Comparison of ENCODE assay signal across 11 mouse cellular contexts in genomic region chr10:39540012-39540647, GRCm38 (mm10).
DNase-seq lines count a peak whose midpoint lies in the region; ATAC-seq and TF ChIP-seq lines count a peak whose summit lies in the region.
"Had no signal": no experiment of that assay in that cellular context is flagged by ENCODE, and none has a peak within 500 bp of the region (broad histone marks: within the 10 kb centered on the region; RNA-seq: fewer than 3 reads in every experiment).

No protein-coding gene starts in this region.

- H3K9me3 ChIP-seq in intestine, embryonic 15.5 days, result no peaks in the 10 kb centered on the region
- H3K9me3 ChIP-seq in intestine, postnatal 0 days (ENCODE audit: control insufficient read depth), result no peaks in the 10 kb centered on the region
- no peaks in the 10 kb centered on the region for H3K9me3 ChIP-seq in embryonic facial prominence, embryonic 13.5 days
- H3K9me3 ChIP-seq in hindbrain, embryonic 14.5 days (ENCODE audit: control insufficient read depth, low read length), result no peaks in the 10 kb centered on the region
- no peaks in the 10 kb centered on the region for H3K9me3 ChIP-seq in midbrain, postnatal 0 days (ENCODE audit: low read length)

- no peak for ATAC-seq in intestine, embryonic 15.5 days
- ATAC-seq in intestine, postnatal 0 days, result no peak
- ATAC-seq in embryonic facial prominence, embryonic 13.5 days (ENCODE audit: insufficient number of reproducible peaks, insufficient read depth, low FRiP score, low TSS enrichment, low read depth), result no peak
- no peak for ATAC-seq in hindbrain, embryonic 14.5 days (ENCODE audit: low FRiP score)
- ATAC-seq in midbrain, postnatal 0 days (ENCODE audit: low FRiP score), result no peak

- no peak for DNase-seq in hindbrain, embryonic 14.5 days (ENCODE audit: low spot score)
- no peak for DNase-seq in midbrain, postnatal 0 days (ENCODE audit: low spot score)
- DNase-seq in urinary bladder, postnatal 36 days (ENCODE audit: low spot score in 2 of 2), result no peak
- DNase-seq in adipocyte (ENCODE audit: low spot score), result no peak
- no peak for DNase-seq in adrenal gland, adult 2 months
- DNase-seq: cerebellum, adult 8-10 months; liver had no signal

- 51% methylated on average over 9 of the region's 9 CpGs for WGBS in intestine, embryonic 15.5 days
- 46% methylated on average over 9 of the region's 9 CpGs for WGBS in intestine, postnatal 0 days
- 48% methylated on average over 9 of the region's 9 CpGs for WGBS in embryonic facial prominence, embryonic 13.5 days
- WGBS in hindbrain, embryonic 14.5 days, result 48% methylated on average over 9 of the region's 9 CpGs
- 28% methylated on average over 9 of the region's 9 CpGs for WGBS in midbrain, postnatal 0 days

- H3K36me3 ChIP-seq in intestine, embryonic 15.5 days, result 0 out of 2 replicates have a peak, but pooled peaks cover 4% of the 10 kb centered on the region
- peaks cover 3% of the 10 kb centered on the region; the same call in 1 of the 2 replicates for H3K36me3 ChIP-seq in intestine, postnatal 0 days (ENCODE audit: control insufficient read depth, insufficient read depth)
- H3K36me3 ChIP-seq in embryonic facial prominence, embryonic 13.5 days, result peaks cover 14% of the 10 kb centered on the region; the same call in 1 of the 2 replicates
- peaks cover 13% of the 10 kb centered on the region; the same call in 1 of the 2 replicates for H3K36me3 ChIP-seq in hindbrain, embryonic 14.5 days (replicated peaks; ENCODE audit: control insufficient read depth, insufficient read depth)
- peaks cover 8% of the 10 kb centered on the region; the same call in 1 of the 2 replicates for H3K36me3 ChIP-seq in midbrain, postnatal 0 days (ENCODE audit: insufficient read depth, low read length)

- no peak for TF ChIP-seq CTCF in intestine, postnatal 0 days (IDR thresholded peaks at IDR 0.05; ENCODE audit: low read depth)
- TF ChIP-seq CTCF in midbrain, postnatal 0 days (IDR thresholded peaks at IDR 0.05), result no peak

- H3K4me2 ChIP-seq in intestine, embryonic 15.5 days (replicated peaks), result no peak overlapping the region
- H3K4me2 ChIP-seq in intestine, postnatal 0 days (replicated peaks; ENCODE audit: low read depth), result no peak overlapping the region
- no peak overlapping the region for H3K4me2 ChIP-seq in embryonic facial prominence, embryonic 13.5 days
- H3K4me2 ChIP-seq in hindbrain, embryonic 14.5 days (replicated peaks), result no peak overlapping the region
- H3K4me2 ChIP-seq in midbrain, postnatal 0 days (ENCODE audit: low read depth, low read length, poor library complexity, severe bottlenecking), result no peak overlapping the region

- no peak overlapping the region for H3K9ac ChIP-seq in intestine, embryonic 15.5 days
- H3K9ac ChIP-seq in intestine, postnatal 0 days (ENCODE audit: low read depth, low read length), result no peak overlapping the region
- H3K9ac ChIP-seq in embryonic facial prominence, embryonic 13.5 days, result peak overlapping the region; percentile 33; the same call in 1 of the 2 replicates
- 0 out of 2 replicates have a peak overlapping the region, but pooled peaks have one; percentile 35 for H3K9ac ChIP-seq in hindbrain, embryonic 14.5 days
- H3K9ac ChIP-seq in midbrain, postnatal 0 days (replicated peaks; ENCODE audit: low read length, poor library complexity, severe bottlenecking), result no peak overlapping the region

- peak overlapping the region; percentile 32; the same call in 1 of the 2 replicates for H3K27ac ChIP-seq in intestine, embryonic 15.5 days
- H3K27ac ChIP-seq in intestine, postnatal 0 days (ENCODE audit: low read depth, low read length), result no peak overlapping the region
- peak overlapping the region; percentile 78 for H3K27ac ChIP-seq in embryonic facial prominence, embryonic 13.5 days
- peak overlapping the region; percentile 99 for H3K27ac ChIP-seq in hindbrain, embryonic 14.5 days
- peak overlapping the region; percentile 72 for H3K27ac ChIP-seq in midbrain, postnatal 0 days (ENCODE audit: low read depth, low read length)

- H3K4me3 ChIP-seq in intestine, embryonic 15.5 days (replicated peaks), result no peak overlapping the region
- no peak overlapping the region for H3K4me3 ChIP-seq in intestine, postnatal 0 days (ENCODE audit: low read depth, low read length)
- no peak overlapping the region for H3K4me3 ChIP-seq in embryonic facial prominence, embryonic 13.5 days
- H3K4me3 ChIP-seq in hindbrain, embryonic 14.5 days (replicated peaks; ENCODE audit: low read length), result no peak overlapping the region
- no peak overlapping the region for H3K4me3 ChIP-seq in midbrain, postnatal 0 days (ENCODE audit: low read depth, low read length)

- H3K27me3 ChIP-seq in intestine, embryonic 15.5 days (replicated peaks), result no peaks in the 10 kb centered on the region
- H3K27me3 ChIP-seq in intestine, postnatal 0 days (replicated peaks; ENCODE audit: control insufficient read depth, insufficient read depth, low read length), result no peaks in the 10 kb centered on the region
- no peaks in the 10 kb centered on the region for H3K27me3 ChIP-seq in embryonic facial prominence, embryonic 13.5 days
- H3K27me3 ChIP-seq in hindbrain, embryonic 14.5 days (ENCODE audit: control insufficient read depth, insufficient read depth, low read length), result no peaks in the 10 kb centered on the region
- H3K27me3 ChIP-seq in midbrain, postnatal 0 days (ENCODE audit: insufficient read depth, low read length), result no peaks in the 10 kb centered on the region
- H3K27me3 ChIP-seq: CH12.LX had no signal

- H3K4me1 ChIP-seq in intestine, embryonic 15.5 days (replicated peaks), result peaks cover 51% of the 10 kb centered on the region
- 0 out of 2 replicates have a peak, but pooled peaks cover 3% of the 10 kb centered on the region for H3K4me1 ChIP-seq in intestine, postnatal 0 days (replicated peaks; ENCODE audit: control insufficient read depth, insufficient read depth, low read length)
- H3K4me1 ChIP-seq in embryonic facial prominence, embryonic 13.5 days, result peaks cover 81% of the 10 kb centered on the region
- H3K4me1 ChIP-seq in hindbrain, embryonic 14.5 days (replicated peaks; ENCODE audit: control insufficient read depth, insufficient read depth, low read length), result peaks cover 70% of the 10 kb centered on the region
- peaks cover 40% of the 10 kb centered on the region for H3K4me1 ChIP-seq in midbrain, postnatal 0 days (ENCODE audit: insufficient read depth, low read length)

Comparison
In these comparisons a context has a peak if more than half of its experiments do, and no peak if none do; other contexts are left out.
1. H3K9ac ChIP-seq: peak in embryonic facial prominence, embryonic 13.5 days (single experiment) and hindbrain, embryonic 14.5 days (single experiment); none in intestine, embryonic 15.5 days (single experiment), intestine, postnatal 0 days (single experiment) and midbrain, postnatal 0 days (single experiment).